22 mouse cellular contexts compared by ENCODE assay signal in genomic region chr2:115897001-115897400, GRCm38 (mm10).
DNase-seq lines count a peak whose midpoint lies in the region; ATAC-seq and TF ChIP-seq lines count a peak whose summit lies in the region.
"Had no signal": no experiment of that assay in that cellular context is flagged by ENCODE, and none has a peak within 500 bp of the region (broad histone marks: within the 10 kb centered on the region; RNA-seq: fewer than 3 reads in every experiment).

No protein-coding gene starts in this region.

- DNase-seq in adrenal gland, adult 2 months: peak; percentile 11
- DNase-seq in adrenal gland, postnatal 4 days (ENCODE audit: low spot score in 2 of 2): no peak
- no peak for DNase-seq in hindbrain, embryonic 11.5 days (ENCODE audit: low spot score)
- peak; percentile 53 for DNase-seq in brain, embryonic 14.5 days (ENCODE audit: low read depth)
- DNase-seq: adrenal gland, postnatal 10 days; cerebellum, adult 9-10 months; gastrocnemius, adult 2 months; kidney, adult 8-10 months; kidney, postnatal 14 days; left cerebral cortex, postnatal 4 days; lung, postnatal 36 days; thymus, postnatal 25 days had no signal

- H3K36me3 ChIP-seq in heart, embryonic 16.5 days (ENCODE audit: control insufficient read depth, insufficient read depth): no peaks in the 10 kb centered on the region
- peaks cover 9% of the 10 kb centered on the region; the same call in 1 of the 2 replicates for H3K36me3 ChIP-seq in heart, embryonic 12.5 days
- H3K36me3 ChIP-seq in hindbrain, embryonic 15.5 days: no peaks in the 10 kb centered on the region
- H3K36me3 ChIP-seq in hindbrain, embryonic 11.5 days (ENCODE audit: control insufficient read depth, insufficient read depth, low read length): no peaks in the 10 kb centered on the region
- H3K36me3 ChIP-seq: limb, embryonic 15.5 days; lung, embryonic 15.5 days; stomach, embryonic 15.5 days had no signal

- TF ChIP-seq POLR2A in brain, embryonic 14.5 days (IDR thresholded peaks at IDR 0.05; ENCODE audit: borderline replicate concordance, extremely low read depth, insufficient read depth, insufficient read length, poor library complexity, severe bottlenecking): no peak

- WGBS in heart, embryonic 16.5 days: 4% methylated on average over 2 of the region's 2 CpGs
- 22% methylated on average over 2 of the region's 2 CpGs for WGBS in heart, embryonic 12.5 days
- WGBS in hindbrain, embryonic 15.5 days: 21% methylated on average over 2 of the region's 2 CpGs
- 72% methylated on average over 2 of the region's 2 CpGs for WGBS in hindbrain, embryonic 11.5 days

- no peak overlapping the region for H3K4me2 ChIP-seq in heart, embryonic 16.5 days (ENCODE audit: low read depth, low read length)
- H3K4me2 ChIP-seq in heart, embryonic 12.5 days: no peak overlapping the region
- no peak overlapping the region for H3K4me2 ChIP-seq in hindbrain, embryonic 15.5 days
- no peak overlapping the region for H3K4me2 ChIP-seq in hindbrain, embryonic 11.5 days (replicated peaks; ENCODE audit: low read depth, low read length)
- H3K4me2 ChIP-seq: limb, embryonic 15.5 days; lung, embryonic 15.5 days; stomach, embryonic 15.5 days had no signal

- H3K9me3 ChIP-seq in heart, embryonic 16.5 days (replicated peaks; ENCODE audit: control insufficient read depth, low read length): no peaks in the 10 kb centered on the region
- H3K9me3 ChIP-seq in heart, embryonic 12.5 days (replicated peaks): no peaks in the 10 kb centered on the region
- no peaks in the 10 kb centered on the region for H3K9me3 ChIP-seq in hindbrain, embryonic 15.5 days
- H3K9me3 ChIP-seq in hindbrain, embryonic 11.5 days (ENCODE audit: control insufficient read depth, low read length): no peaks in the 10 kb centered on the region
- H3K9me3 ChIP-seq: limb, embryonic 15.5 days; lung, embryonic 15.5 days; stomach, embryonic 15.5 days had no signal

- TF ChIP-seq CTCF in brain, embryonic 14.5 days (IDR thresholded peaks at IDR 0.05; ENCODE audit: borderline replicate concordance, extremely low read depth, insufficient read depth, insufficient read length): no peak

- peaks cover 59% of the 10 kb centered on the region for H3K4me1 ChIP-seq in heart, embryonic 16.5 days (ENCODE audit: control insufficient read depth, insufficient read depth, low read length)
- peaks cover 73% of the 10 kb centered on the region for H3K4me1 ChIP-seq in heart, embryonic 12.5 days (replicated peaks)
- peaks cover 52% of the 10 kb centered on the region for H3K4me1 ChIP-seq in hindbrain, embryonic 15.5 days (replicated peaks)
- no peaks in the 10 kb centered on the region for H3K4me1 ChIP-seq in hindbrain, embryonic 11.5 days (replicated peaks; ENCODE audit: control insufficient read depth, insufficient read depth, low read length)
- H3K4me1 ChIP-seq: megakaryocyte, embryonic 14.5 days had no signal

- ATAC-seq in heart, embryonic 16.5 days (replicated peaks; ENCODE audit: extremely low read depth, insufficient read depth, low FRiP score): no peak
- ATAC-seq in heart, embryonic 12.5 days (ENCODE audit: insufficient number of reproducible peaks, low FRiP score): no peak
- no peak for ATAC-seq in hindbrain, embryonic 15.5 days (ENCODE audit: low FRiP score, low read depth)
- ATAC-seq in hindbrain, embryonic 11.5 days (ENCODE audit: low FRiP score): no peak
- no peak for ATAC-seq in megakaryocyte-erythroid progenitor cell, adult 5-6 weeks (replicated peaks; ENCODE audit: low FRiP score, low TSS enrichment, poor library complexity, severe bottlenecking)
- ATAC-seq: activated CD4-positive, CD25-positive, alpha-beta regulatory T cell, adult 4 months had no signal

- no peaks in the 10 kb centered on the region for H3K27me3 ChIP-seq in heart, embryonic 16.5 days (ENCODE audit: control insufficient read depth, insufficient read depth, low read length)
- no peaks in the 10 kb centered on the region for H3K27me3 ChIP-seq in heart, embryonic 12.5 days (replicated peaks)
- H3K27me3 ChIP-seq in hindbrain, embryonic 15.5 days: no peaks in the 10 kb centered on the region
- H3K27me3 ChIP-seq in hindbrain, embryonic 11.5 days (ENCODE audit: control insufficient read depth, insufficient read depth, low read length): no peaks in the 10 kb centered on the region
- H3K27me3 ChIP-seq: lung, embryonic 15.5 days; megakaryocyte, embryonic 14.5 days; stomach, embryonic 15.5 days had no signal

- H3K27ac ChIP-seq in heart, embryonic 16.5 days (ENCODE audit: low read length): peak overlapping the region; percentile 42; the same call in 1 of the 2 replicates
- H3K27ac ChIP-seq in heart, embryonic 12.5 days (ENCODE audit: poor library complexity, severe bottlenecking): no peak overlapping the region
- H3K27ac ChIP-seq in hindbrain, embryonic 15.5 days (replicated peaks): peak overlapping the region; percentile 35
- no peak overlapping the region for H3K27ac ChIP-seq in hindbrain, embryonic 11.5 days (ENCODE audit: low read depth, low read length)
- H3K27ac ChIP-seq: gastrocnemius, adult 2 months; limb, embryonic 15.5 days; liver, embryonic 14.5 days; lung, embryonic 15.5 days; stomach, embryonic 15.5 days had no signal

- H3K4me3 ChIP-seq in heart, embryonic 16.5 days (ENCODE audit: low read length): no peak overlapping the region
- H3K4me3 ChIP-seq in heart, embryonic 12.5 days: no peak overlapping the region
- H3K4me3 ChIP-seq in hindbrain, embryonic 15.5 days: no peak overlapping the region
- H3K4me3 ChIP-seq in hindbrain, embryonic 11.5 days (ENCODE audit: low read depth, low read length): no peak overlapping the region
- H3K4me3 ChIP-seq: gastrocnemius, adult 2 months; limb, embryonic 15.5 days; lung, embryonic 15.5 days; megakaryocyte, embryonic 14.5 days; stomach, embryonic 15.5 days had no signal

- no peak overlapping the region for H3K9ac ChIP-seq in heart, embryonic 16.5 days (ENCODE audit: low read length)
- H3K9ac ChIP-seq in heart, embryonic 12.5 days: no peak overlapping the region
- no peak overlapping the region for H3K9ac ChIP-seq in hindbrain, embryonic 15.5 days
- no peak overlapping the region for H3K9ac ChIP-seq in hindbrain, embryonic 11.5 days (ENCODE audit: low read depth, low read length)
- H3K9ac ChIP-seq: limb, embryonic 15.5 days; liver, embryonic 14.5 days; lung, embryonic 15.5 days; stomach, embryonic 15.5 days had no signal

Comparison
In these comparisons a context has a peak if more than half of its experiments do, and no peak if none do; other contexts are left out.
1. DNase-seq: peak in adrenal gland, adult 2 months (single experiment) and brain, embryonic 14.5 days (single experiment); none in adrenal gland, postnatal 4 days (0 of 2) and hindbrain, embryonic 11.5 days (single experiment).
2. H3K27ac ChIP-seq: peak in heart, embryonic 16.5 days (single experiment) and hindbrain, embryonic 15.5 days (single experiment); none in heart, embryonic 12.5 days (single experiment) and hindbrain, embryonic 11.5 days (single experiment).